Mouse (Mus musculus) hindbrain, embryonic 10.5 days (tissue): ENCODE measurements around the gene Ninj1. TPM values are rescaled to one million over a fixed set of nuclear protein-coding genes. Genes with fewer than 3 reads are reported as not detected.

Experiments
- DNase-seq: peaks from one replicate; pipeline ENCODE4 v3.0.0-alpha.2; 2017; ENCODE audit warnings: low spot score
- H3K27ac ChIP-seq: fragments of 300-500 bp; sonication (generic); 2 replicates; pipeline ENCODE4 v1.5.1; 2016; ENCODE audit warnings: mild to moderate bottlenecking, moderate library complexity
- H3K27me3 ChIP-seq: fragments of 300-500 bp; sonication (generic); 2 replicates; pipeline ENCODE4 v1.6.1; 2016; ENCODE audit warnings: mild to moderate bottlenecking; ENCODE audit not compliant: poor library complexity, insufficient read depth, severe bottlenecking
- H3K36me3 ChIP-seq: fragments of 300-500 bp; sonication (generic); 2 replicates; pipeline ENCODE4 v1.6.1; 2016; ENCODE audit warnings: mild to moderate bottlenecking, moderate library complexity
- H3K4me1 ChIP-seq: fragments of 300-500 bp; sonication (generic); replicated peaks from 2 replicates; pipeline ENCODE4 v1.6.1; 2016; ENCODE audit warnings: mild to moderate bottlenecking
- H3K4me3 ChIP-seq: fragments of 300-500 bp; sonication (generic); 2 replicates; pipeline ENCODE4 v1.5.1; 2016; ENCODE audit warnings: mild to moderate bottlenecking, moderate library complexity
- H3K9me3 ChIP-seq: fragments of 300-500 bp; sonication (generic); 2 replicates; pipeline ENCODE4 v1.6.1; 2016; ENCODE audit warnings: mild to moderate bottlenecking, moderate library complexity
- WGBS: fragments of 180-500 bp; shearing (Covaris S2); methylation state at CpG from one replicate; pipeline ENCODE4 v1.1.7; 2016; 5-methylcytosine and 5-hydroxymethylcytosine counted together
- polyA plus RNA-seq: library from polyadenylated mRNA; unstranded; fragments of >200 nt; fragmentation: Nextera tagmentation; extraction: Ambion mirVana; gene quantifications from 2 replicates; pipeline ENCODE4 v1.2.1, GENCODE M21; 2016

Ninj1 gene
- polyA plus RNA-seq, 1 experiment from 2014 or later = 26.3 TPM

DNA sequence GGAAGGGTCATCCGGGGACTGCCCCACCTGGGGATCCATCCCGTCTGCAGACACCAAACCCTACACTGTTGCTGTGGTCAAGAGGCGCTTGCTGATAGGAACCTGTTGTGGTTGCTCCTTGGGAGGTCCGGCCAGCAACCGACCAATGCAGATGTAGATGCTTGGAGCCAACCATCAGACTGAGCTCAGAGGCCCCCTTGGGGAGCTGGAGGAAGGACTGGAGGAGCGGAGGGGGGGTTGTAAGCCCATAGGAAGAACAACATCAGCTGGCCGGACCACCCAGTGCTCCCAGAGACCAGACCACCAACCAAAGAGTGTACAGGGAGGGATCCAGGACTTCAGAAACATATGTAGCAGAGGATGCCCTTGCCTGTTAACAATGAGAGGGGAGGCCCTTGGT, 22.0 kb downstream of the Ninj1 start:
- WGBS = 50% methylated on average over 7 of the region's 7 CpGs
- no peak overlapping the region for H3K4me3 ChIP-seq

GRCm38 (mm10) chr13:49212711-49213500, 25.6 kb downstream of the Ninj1 start:
- H3K27me3 ChIP-seq = peaks cover 39% of the 10 kb centered on the region
- no peaks in the 10 kb centered on the region for H3K36me3 ChIP-seq
- H3K4me3 ChIP-seq = no peak overlapping the region
- no peaks in the 10 kb centered on the region for H3K9me3 ChIP-seq
- no peak for DNase-seq
- H3K4me1 ChIP-seq = peaks cover 53% of the 10 kb centered on the region
- WGBS = 82% methylated on average over 4 of the region's 4 CpGs
- H3K27ac ChIP-seq = no peak overlapping the region; the same call in 1 of the 2 replicates

More for the DNA sequence above, 22.0 kb downstream of the Ninj1 start:
- Histone ChIP-seq H3K27ac (no peak overlapping the region), H3K4me1 (peaks cover 32% of the 10 kb centered on the region), H3K27me3 (peaks cover 10% of the 10 kb centered on the region), H3K9me3 (no peaks in the 10 kb centered on the region), H3K36me3 (no peaks in the 10 kb centered on the region)
- DNase-seq = no peak

- 64% methylated on average over 4 of the region's 4 CpGs for WGBS
- Histone ChIP-seq H3K4me1 (peaks cover 53% of the 10 kb centered on the region), H3K9me3 (no peaks in the 10 kb centered on the region), H3K27ac (no peak overlapping the region; the same call in 1 of the 2 replicates), H3K4me3 (no peak overlapping the region), H3K27me3 (peaks cover 44% of the 10 kb centered on the region), H3K36me3 (no peaks in the 10 kb centered on the region)
- no peak for DNase-seq
Measured at GRCm38 (mm10) chr13:49213531-49213932, 26.2 kb downstream of the Ninj1 start.

GRCm38 (mm10) chr13:49214454-49214853, 27.2 kb downstream of the Ninj1 start:
- no peak overlapping the region for H3K27ac ChIP-seq
- no peaks in the 10 kb centered on the region for H3K36me3 ChIP-seq
- H3K27me3 ChIP-seq = peaks cover 50% of the 10 kb centered on the region
- no peaks in the 10 kb centered on the region for H3K9me3 ChIP-seq
- peaks cover 49% of the 10 kb centered on the region for H3K4me1 ChIP-seq
- no peak for DNase-seq
- WGBS = 85% methylated on average over 3 of the region's 3 CpGs
- H3K4me3 ChIP-seq = 0 out of 2 replicates have a peak overlapping the region, but pooled peaks have one; percentile 85

DNA sequence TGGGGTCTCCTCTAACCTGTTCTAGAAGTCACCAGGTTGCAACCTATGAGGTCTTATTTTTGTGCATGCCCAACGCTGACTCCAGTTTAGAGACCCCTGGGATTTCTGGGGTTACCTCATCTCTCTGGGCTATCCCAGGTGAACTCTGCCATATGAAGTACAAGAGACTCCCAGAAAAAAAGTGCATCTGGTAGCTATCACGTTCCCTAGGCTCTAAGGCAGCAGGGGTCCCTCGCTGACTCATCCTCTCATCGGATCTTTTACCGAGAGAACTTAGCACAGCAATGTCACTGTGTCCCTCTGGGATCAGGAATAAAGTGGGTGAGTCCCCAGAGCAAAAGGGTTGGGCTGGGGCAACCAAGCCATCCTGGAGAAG, 27.8 kb downstream of the Ninj1 start:
- Histone ChIP-seq H3K36me3 (no peaks in the 10 kb centered on the region), H3K9me3 (no peaks in the 10 kb centered on the region), H3K4me1 (peaks cover 49% of the 10 kb centered on the region), H3K4me3 (peak overlapping the region; percentile 85), H3K27ac (peak overlapping the region; percentile 87), H3K27me3 (peaks cover 50% of the 10 kb centered on the region)
- WGBS = 13% methylated on average over 5 of the region's 5 CpGs
- no peak for DNase-seq

GRCm38 (mm10) chr13:49215504-49216219, 28.4 kb downstream of the Ninj1 start, which contains the start of gene Card19:
Gene Card19 (minus strand): TSS chr13:49216037.
- H3K4me3 ChIP-seq = peak within 1 kb of the TSS; percentile 85
- no peaks in the 10 kb centered on the region for H3K9me3 ChIP-seq
- H3K4me1 ChIP-seq = peaks cover 49% of the 10 kb centered on the region
- DNase-seq = peak; percentile 92
- under 1% methylated on average over 78 of the region's 78 CpGs for WGBS
- peaks cover 50% of the 10 kb centered on the region for H3K27me3 ChIP-seq
- H3K36me3 ChIP-seq = no peaks in the 10 kb centered on the region
- H3K27ac ChIP-seq = peak within 1 kb of the TSS; percentile 87

- peaks cover 50% of the 10 kb centered on the region for H3K27me3 ChIP-seq
Measured at GRCm38 (mm10) chr13:49216220-49216552, 28.9 kb downstream of the Ninj1 start.

GRCm38 (mm10) chr13:49216808-49217561, 29.7 kb downstream of the Ninj1 start:
- Histone ChIP-seq H3K4me3 (0 out of 2 replicates have a peak overlapping the region, but pooled peaks have one; percentile 85), H3K27ac (no peak overlapping the region), H3K36me3 (no peaks in the 10 kb centered on the region), H3K27me3 (peaks cover 50% of the 10 kb centered on the region), H3K9me3 (no peaks in the 10 kb centered on the region), H3K4me1 (peaks cover 36% of the 10 kb centered on the region)
- WGBS = 49% methylated on average over 9 of the region's 9 CpGs
- DNase-seq = no peak

More at GRCm38 (mm10) chr13:49216220-49216552, 28.9 kb downstream of the Ninj1 start:
- Histone ChIP-seq H3K4me1 (peaks cover 44% of the 10 kb centered on the region), H3K9me3 (no peaks in the 10 kb centered on the region), H3K36me3 (no peaks in the 10 kb centered on the region), H3K4me3 (peak overlapping the region; percentile 85), H3K27ac (peak overlapping the region; percentile 87)
- 2% methylated on average over 17 of the region's 17 CpGs for WGBS
- no peak for DNase-seq

GRCm38 (mm10) chr13:49218651-49219050, 31.4 kb downstream of the Ninj1 start:
- Histone ChIP-seq H3K27ac (no peak overlapping the region), H3K9me3 (no peaks in the 10 kb centered on the region), H3K4me1 (peaks cover 26% of the 10 kb centered on the region), H3K4me3 (no peak overlapping the region), H3K36me3 (no peaks in the 10 kb centered on the region), H3K27me3 (peaks cover 50% of the 10 kb centered on the region)
- WGBS = 69% methylated on average over 3 of the region's 3 CpGs
- no peak for DNase-seq

DNA sequence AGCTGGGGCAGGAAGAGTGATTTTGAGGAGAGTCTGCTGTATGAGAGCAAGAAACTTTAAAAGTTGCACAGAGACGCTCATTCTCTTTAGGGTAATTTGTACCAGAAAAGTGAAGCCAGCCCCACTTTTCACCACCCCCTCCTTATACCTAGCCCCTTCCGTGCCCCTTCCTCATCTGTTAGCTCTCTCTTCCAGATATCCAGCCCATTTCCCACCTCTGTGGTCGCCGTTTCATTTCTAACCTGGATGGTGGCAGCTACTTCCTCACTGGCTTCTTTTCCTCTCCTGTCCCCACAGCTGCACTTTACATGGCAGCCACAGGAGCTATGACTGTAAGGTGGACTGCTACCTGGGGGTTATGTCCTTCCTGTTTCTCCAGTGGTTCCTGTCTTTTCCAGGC, 32.1 kb downstream of the Ninj1 start:
- H3K27me3 ChIP-seq = peaks cover 50% of the 10 kb centered on the region
- 88% methylated on average over 4 of the region's 4 CpGs for WGBS
- H3K36me3 ChIP-seq = no peaks in the 10 kb centered on the region
- DNase-seq = no peak
- no peak overlapping the region for H3K27ac ChIP-seq
- H3K4me1 ChIP-seq = peaks cover 27% of the 10 kb centered on the region
- H3K9me3 ChIP-seq = no peaks in the 10 kb centered on the region
- H3K4me3 ChIP-seq = no peak overlapping the region

DNA sequence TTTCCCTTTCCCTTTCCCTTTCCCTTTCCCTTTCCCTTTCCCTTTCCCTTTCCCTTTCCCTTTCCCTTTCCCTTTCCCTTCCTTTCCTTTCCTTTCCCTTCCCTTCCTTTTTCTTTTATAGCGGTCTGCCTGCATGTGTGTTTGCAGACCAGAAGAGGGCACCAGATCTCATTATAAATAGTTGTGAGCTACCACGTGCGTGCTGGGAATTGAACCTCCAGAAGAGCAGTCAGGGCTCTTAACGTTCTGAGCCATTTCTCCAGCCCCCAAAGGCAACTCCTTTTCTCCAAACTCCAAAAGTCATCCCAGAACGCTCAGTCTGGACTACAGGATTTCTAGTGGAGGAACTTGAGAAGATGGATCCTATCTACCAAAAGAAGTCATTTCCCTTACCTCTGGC, 33.6 kb downstream of the Ninj1 start:
- H3K4me1 ChIP-seq = peaks cover 19% of the 10 kb centered on the region
- H3K27ac ChIP-seq = no peak overlapping the region
- 22% methylated on average over 5 of the region's 5 CpGs for WGBS
- no peaks in the 10 kb centered on the region for H3K36me3 ChIP-seq
- no peaks in the 10 kb centered on the region for H3K9me3 ChIP-seq
- H3K4me3 ChIP-seq = no peak overlapping the region
- peaks cover 50% of the 10 kb centered on the region for H3K27me3 ChIP-seq
- DNase-seq = no peak

DNA sequence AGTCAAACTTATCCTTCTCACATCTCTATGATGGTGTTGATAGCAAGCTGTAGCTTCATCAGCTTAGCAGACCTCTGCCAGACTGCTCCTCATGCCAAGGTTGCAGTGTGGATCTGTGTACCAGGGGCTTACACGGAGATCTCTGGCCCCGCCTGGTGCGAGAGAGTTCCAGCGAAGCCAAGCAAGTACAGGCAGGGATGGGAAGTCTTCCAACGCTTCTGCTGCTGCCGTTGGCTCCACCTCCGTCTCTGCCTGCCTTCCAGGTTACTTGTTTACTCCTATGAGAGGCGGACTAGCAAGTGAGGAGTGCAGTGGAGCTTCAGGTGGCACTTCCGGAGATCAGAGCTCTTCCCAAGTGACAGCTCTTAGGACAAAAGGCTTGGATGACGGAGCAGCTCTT, 37.0 kb downstream of the Ninj1 start:
- Histone ChIP-seq H3K4me3 (no peak overlapping the region), H3K9me3 (no peaks in the 10 kb centered on the region), H3K27ac (no peak overlapping the region), H3K4me1 (0 out of 2 replicates have a peak, but pooled peaks cover 3% of the 10 kb centered on the region), H3K36me3 (no peaks in the 10 kb centered on the region), H3K27me3 (peaks cover 24% of the 10 kb centered on the region)
- no peak for DNase-seq
- WGBS = 16% methylated on average over 10 of the region's 10 CpGs
